8 mouse cellular contexts compared by ENCODE assay signal in the genomic region with DNA sequence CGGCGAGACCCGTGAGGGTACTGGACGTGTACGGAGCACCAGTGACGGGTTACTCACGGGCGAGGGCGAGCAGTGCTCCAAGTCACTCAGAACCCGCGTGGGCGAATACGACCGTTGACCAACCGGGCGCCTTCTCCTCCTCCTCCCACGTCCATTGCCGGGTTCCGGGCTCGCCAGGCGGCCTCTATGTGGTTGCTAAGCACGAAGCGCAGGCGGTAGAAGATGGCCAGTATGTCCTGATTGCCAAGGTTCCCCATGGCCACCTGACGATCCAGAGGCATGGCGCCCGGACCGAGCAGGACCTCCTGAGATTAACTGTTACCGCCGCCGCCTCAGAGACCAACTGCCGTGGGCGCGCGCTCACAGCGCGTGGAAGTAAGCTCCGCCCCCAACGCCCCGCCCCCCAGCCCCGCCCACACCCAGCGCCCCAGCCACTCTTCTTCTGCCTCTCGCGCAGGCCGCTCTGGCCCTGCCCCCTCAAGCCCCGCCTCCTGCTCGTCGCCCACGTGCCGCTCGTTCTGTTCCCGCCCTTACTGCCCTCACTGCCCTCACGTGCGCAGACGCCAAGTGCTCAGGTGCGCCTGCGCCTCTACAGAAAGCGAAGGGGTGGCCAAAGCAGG. TPM values are rescaled to one million over a fixed set of nuclear protein-coding genes. Genes with fewer than 3 reads are reported as not detected.
DNase-seq lines count a peak whose midpoint lies in the region; ATAC-seq and TF ChIP-seq lines count a peak whose summit lies in the region.

No protein-coding gene starts in this region.

- peak; percentile 96 for ATAC-seq in granulocyte monocyte progenitor cell, adult 5-6 weeks (replicated peaks; ENCODE audit: poor library complexity, severe bottlenecking)
- peak; percentile 94 for ATAC-seq in intestine, embryonic 16.5 days
- peak; percentile 67 for ATAC-seq in limb, embryonic 11.5 days (ENCODE audit: insufficient number of reproducible peaks, low FRiP score, low TSS enrichment, low read depth)
- 0 out of 2 replicates have a peak, but pooled peaks have one; percentile 23 for ATAC-seq in midbrain, embryonic 12.5 days (ENCODE audit: low FRiP score, low read depth)

- 16% methylated on average over 58 of the region's 58 CpGs for WGBS in intestine, embryonic 16.5 days
- WGBS in limb, embryonic 11.5 days: 27% methylated on average over 44 of the region's 58 CpGs
- WGBS in midbrain, embryonic 12.5 days: 24% methylated on average over 56 of the region's 58 CpGs
- 6% methylated on average over 58 of the region's 58 CpGs for WGBS in small intestine, adult 2 months

- no peaks in the 10 kb centered on the region; the same call in 1 of the 2 replicates for H3K4me1 ChIP-seq in intestine, embryonic 16.5 days (ENCODE audit: control insufficient read depth, insufficient read depth, low read length)
- H3K4me1 ChIP-seq in limb, embryonic 11.5 days (ENCODE audit: control insufficient read depth, insufficient read depth, low read length): 0 out of 2 replicates have a peak, but pooled peaks cover 3% of the 10 kb centered on the region
- peaks cover 8% of the 10 kb centered on the region for H3K4me1 ChIP-seq in midbrain, embryonic 12.5 days
- peaks cover 4% of the 10 kb centered on the region for H3K4me1 ChIP-seq in small intestine, adult 2 months (ENCODE audit: control insufficient read depth, insufficient read depth, insufficient read length, low read length)

- H3K4me2 ChIP-seq in intestine, embryonic 16.5 days (ENCODE audit: low read depth, low read length): peak overlapping the region; percentile 85
- peak overlapping the region; percentile 45 for H3K4me2 ChIP-seq in limb, embryonic 11.5 days (ENCODE audit: low read depth, severe bottlenecking)
- H3K4me2 ChIP-seq in midbrain, embryonic 12.5 days (replicated peaks): peak overlapping the region; percentile 49

- no peaks in the 10 kb centered on the region for H3K9me3 ChIP-seq in intestine, embryonic 16.5 days (ENCODE audit: control insufficient read depth, low read length)
- no peaks in the 10 kb centered on the region for H3K9me3 ChIP-seq in limb, embryonic 11.5 days (ENCODE audit: control insufficient read depth, low read length)
- H3K9me3 ChIP-seq in midbrain, embryonic 12.5 days: no peaks in the 10 kb centered on the region

- no peak overlapping the region for H3K27ac ChIP-seq in intestine, embryonic 16.5 days (ENCODE audit: low read length)
- H3K27ac ChIP-seq in limb, embryonic 11.5 days (replicated peaks; ENCODE audit: low read depth, low read length): no peak overlapping the region
- H3K27ac ChIP-seq in midbrain, embryonic 12.5 days (replicated peaks): no peak overlapping the region
- H3K27ac ChIP-seq in small intestine, adult 2 months (ENCODE audit: insufficient read depth, low read depth, low read length): no peak overlapping the region

- H3K36me3 ChIP-seq in intestine, embryonic 16.5 days (ENCODE audit: control insufficient read depth, insufficient read depth, low read length): no peaks in the 10 kb centered on the region
- H3K36me3 ChIP-seq in limb, embryonic 11.5 days (ENCODE audit: control insufficient read depth, insufficient read depth, low read length): no peaks in the 10 kb centered on the region
- H3K36me3 ChIP-seq in midbrain, embryonic 12.5 days: no peaks in the 10 kb centered on the region
- H3K36me3 ChIP-seq in small intestine, adult 2 months (ENCODE audit: control insufficient read depth, insufficient read depth, low read length): no peaks in the 10 kb centered on the region

- peak overlapping the region; percentile 56 for H3K4me3 ChIP-seq in intestine, embryonic 16.5 days (ENCODE audit: low read length)
- peak overlapping the region; percentile 21 for H3K4me3 ChIP-seq in limb, embryonic 11.5 days (ENCODE audit: low read depth, low read length)
- peak overlapping the region; percentile 27 for H3K4me3 ChIP-seq in midbrain, embryonic 12.5 days
- H3K4me3 ChIP-seq in small intestine, adult 2 months (ENCODE audit: low read depth, low read length): peak overlapping the region; percentile 95

- TF ChIP-seq CTCF in small intestine, adult 2 months (IDR thresholded peaks at IDR 0.05; ENCODE audit: extremely low read depth, insufficient read length, insufficient replicate concordance, low read depth, low read length): no peak

- DNase-seq in adrenal gland, postnatal 14 days: peak; percentile 92
- DNase-seq in embryo, embryonic 11 days: peak; percentile 73
- peak; percentile 80 for DNase-seq in limb, embryonic 11.5 days (ENCODE audit: low spot score)
- no peak for DNase-seq in MN1 (ENCODE audit: low spot score)

- TF ChIP-seq POLR2A in small intestine, adult 2 months (IDR thresholded peaks at IDR 0.05; ENCODE audit: low read depth, low read length): no peak

- no peaks in the 10 kb centered on the region for H3K27me3 ChIP-seq in intestine, embryonic 16.5 days (replicated peaks; ENCODE audit: control insufficient read depth, insufficient read depth, low read length)
- 0 out of 2 replicates have a peak, but pooled peaks cover 3% of the 10 kb centered on the region for H3K27me3 ChIP-seq in limb, embryonic 11.5 days (ENCODE audit: control insufficient read depth, insufficient read depth, low read length)
- peaks cover 15% of the 10 kb centered on the region for H3K27me3 ChIP-seq in midbrain, embryonic 12.5 days
- no peaks in the 10 kb centered on the region for H3K27me3 ChIP-seq in small intestine, adult 2 months (ENCODE audit: control insufficient read depth, insufficient read depth, low read length)

- H3K9ac ChIP-seq in intestine, embryonic 16.5 days (ENCODE audit: low read depth, low read length): peak overlapping the region; percentile 65
- H3K9ac ChIP-seq in limb, embryonic 11.5 days (ENCODE audit: low read length): no peak overlapping the region
- H3K9ac ChIP-seq in midbrain, embryonic 12.5 days (replicated peaks): no peak overlapping the region

RNA-seq across cellular contexts. Expression of gene Arfgap3, which starts 17.0 kb away (rescaled TPM):
- total RNA-seq in adrenal gland, postnatal 14 days (2021): 19.9 and 25.2 TPM in 2 replicates
- 14.9 and 27.9 TPM in 2 replicates for total RNA-seq in granulocyte monocyte progenitor cell, adult 5-6 weeks (2014; fragmentation: Nextera tagmentation)
- total RNA-seq in granulocyte monocyte progenitor cell, adult 5-6 weeks (2017): 26.0 and 26.6 TPM in 2 replicates
- polyA plus RNA-seq in intestine, embryonic 16.5 days (2015; fragmentation: Nextera tagmentation; extraction: Ambion mirVana): 77.9 and 86.6 TPM in 2 replicates
- polyA plus RNA-seq in limb, embryonic 11.5 days (2014; fragmentation: Nextera tagmentation; extraction: Ambion mirVana): 37.2 and 37.6 TPM in 2 replicates
- polyA plus RNA-seq in midbrain, embryonic 12.5 days (2016; fragmentation: Nextera tagmentation; extraction: Ambion mirVana): 38.8 and 40.0 TPM in 2 replicates
- 39.6 and 88.2 TPM in 2 replicates for polyA plus RNA-seq in small intestine, adult 2 months (2012; rRNA removed)

Comparison
In these comparisons a context has a peak if more than half of its experiments do, and no peak if none do; other contexts are left out.
1. ATAC-seq: peak in every context shown above with its lines; median percentile 96 in granulocyte monocyte progenitor cell, adult 5-6 weeks; 94 in intestine, embryonic 16.5 days; 67 in limb, embryonic 11.5 days; 23 in midbrain, embryonic 12.5 days.
2. H3K4me3 ChIP-seq: peak in every context shown above with its lines; median percentile 95 in small intestine, adult 2 months; 56 in intestine, embryonic 16.5 days; 27 in midbrain, embryonic 12.5 days; 21 in limb, embryonic 11.5 days.